Mouse (Mus musculus) forebrain, embryonic 13.5 days (tissue): ENCODE results near the gene Fn3k. TPM values are rescaled to one million over a fixed set of nuclear protein-coding genes. Genes with fewer than 3 reads are reported as not detected.

Experiments used
- ATAC-seq: fragments of 200-750 bp; cut with Nextera tagmentation; 2 replicates; pipeline ENCODE4 v1.8.0; 2017
- H3K27ac ChIP-seq: fragments of 300-500 bp; sonication (generic); 2 replicates; pipeline ENCODE4 v1.5.1; 2015; ENCODE audit warnings: inconsistent platforms, mild to moderate bottlenecking, moderate library complexity
- H3K27me3 ChIP-seq: fragments of 300-500 bp; sonication (generic); 2 replicates; pipeline ENCODE4 v1.6.1; 2015; ENCODE audit warnings: mild to moderate bottlenecking, inconsistent platforms
- H3K36me3 ChIP-seq: fragments of 300-500 bp; sonication (generic); 2 replicates; pipeline ENCODE4 v1.6.1; 2015; ENCODE audit warnings: mild to moderate bottlenecking, inconsistent platforms; ENCODE audit not compliant: poor library complexity, severe bottlenecking
- H3K4me1 ChIP-seq: fragments of 300-500 bp; sonication (generic); 2 replicates; pipeline ENCODE4 v1.6.1; 2015; ENCODE audit warnings: inconsistent platforms
- H3K4me2 ChIP-seq: fragments of 300-500 bp; sonication (generic); 2 replicates; pipeline ENCODE4 v1.6.1; 2015; ENCODE audit warnings: inconsistent platforms, mild to moderate bottlenecking, moderate library complexity
- H3K4me3 ChIP-seq: fragments of 300-500 bp; sonication (generic); 2 replicates; pipeline ENCODE4 v1.5.1; 2015; ENCODE audit warnings: mild to moderate bottlenecking, inconsistent platforms
- H3K9ac ChIP-seq: fragments of 300-500 bp; sonication (generic); 2 replicates; pipeline ENCODE4 v1.6.1; 2015; ENCODE audit warnings: mild to moderate bottlenecking, inconsistent platforms
- H3K9me3 ChIP-seq: fragments of 300-500 bp; sonication (generic); replicated peaks from 2 replicates; pipeline ENCODE4 v1.6.1; 2016; ENCODE audit warnings: inconsistent platforms
- WGBS: fragments of 180-500 bp; shearing (Covaris S2); methylation state at CpG from one replicate; pipeline ENCODE4 v1.1.7; 2015; 5-methylcytosine and 5-hydroxymethylcytosine counted together
- microRNA-seq: library from miRNA; unstranded; fragments of <30 nt; microRNA quantifications from one replicate; pipeline ENCODE4, GENCODE M21; 2016
- polyA plus RNA-seq: library from polyadenylated mRNA; unstranded; fragments of >200 nt; fragmentation: Nextera tagmentation; extraction: Ambion mirVana; gene quantifications from 2 replicates; pipeline ENCODE4 v1.2.1, GENCODE M21; 2015

Gene Fn3k
- polyA plus RNA-seq, 1 experiment from 2014 or later, result 2.5 TPM

- no peak overlapping the region for H3K9ac ChIP-seq
- no peaks in the 10 kb centered on the region for H3K4me1 ChIP-seq
- WGBS, result 88% methylated on average over 3 of the region's 3 CpGs
- no peak for ATAC-seq
- no peak overlapping the region for H3K27ac ChIP-seq
- no peaks in the 10 kb centered on the region for H3K27me3 ChIP-seq
- peaks cover 48% of the 10 kb centered on the region for H3K36me3 ChIP-seq
- no peak overlapping the region for H3K4me3 ChIP-seq
- no peaks in the 10 kb centered on the region for H3K9me3 ChIP-seq
- no peak overlapping the region for H3K4me2 ChIP-seq
Measured at GRCm38 (mm10) chr11:121474831-121475230, 40.1 kb downstream of the Fn3k start.

- Histone ChIP-seq H3K4me2 (no peak overlapping the region), H3K9me3 (no peaks in the 10 kb centered on the region), H3K4me3 (no peak overlapping the region), H3K27ac (no peak overlapping the region), H3K36me3 (peaks cover 46% of the 10 kb centered on the region), H3K27me3 (no peaks in the 10 kb centered on the region), H3K9ac (no peak overlapping the region), H3K4me1 (no peaks in the 10 kb centered on the region)
- WGBS, result 44% methylated on average over 9 of the region's 9 CpGs
- ATAC-seq, result peak; percentile 24; the same call in 1 of the 2 replicates
Measured at GRCm38 (mm10) chr11:121475699-121476415, 41.1 kb downstream of the Fn3k start.

GRCm38 (mm10) chr11:121479476-121480203 is 44.9 kb downstream of the Fn3k start:
- H3K4me2 ChIP-seq, result no peak overlapping the region
- H3K4me3 ChIP-seq, result no peak overlapping the region
- H3K9me3 ChIP-seq, result no peaks in the 10 kb centered on the region
- H3K27ac ChIP-seq, result no peak overlapping the region
- no peak overlapping the region for H3K9ac ChIP-seq
- no peaks in the 10 kb centered on the region for H3K27me3 ChIP-seq
- peaks cover 60% of the 10 kb centered on the region for H3K36me3 ChIP-seq
- 92% methylated on average over 15 of the region's 15 CpGs for WGBS
- no peaks in the 10 kb centered on the region for H3K4me1 ChIP-seq
- ATAC-seq, result no peak

- 97% methylated on average over 2 of the region's 2 CpGs for WGBS
- H3K9me3 ChIP-seq, result no peaks in the 10 kb centered on the region
- peaks cover 53% of the 10 kb centered on the region for H3K36me3 ChIP-seq
- no peak for ATAC-seq
- H3K4me1 ChIP-seq, result no peaks in the 10 kb centered on the region
- no peak overlapping the region for H3K27ac ChIP-seq
- H3K4me2 ChIP-seq, result no peak overlapping the region
- no peak overlapping the region for H3K9ac ChIP-seq
- no peaks in the 10 kb centered on the region for H3K27me3 ChIP-seq
- no peak overlapping the region for H3K4me3 ChIP-seq
Measured at GRCm38 (mm10) chr11:121481129-121481528, 46.4 kb downstream of the Fn3k start.

- Histone ChIP-seq H3K9me3 (no peaks in the 10 kb centered on the region), H3K4me1 (no peaks in the 10 kb centered on the region), H3K27ac (no peak overlapping the region), H3K36me3 (peaks cover 25% of the 10 kb centered on the region), H3K9ac (no peak overlapping the region), H3K27me3 (no peaks in the 10 kb centered on the region), H3K4me3 (no peak overlapping the region), H3K4me2 (no peak overlapping the region)
- WGBS, result 90% methylated on average over 9 of the region's 9 CpGs
- ATAC-seq, result no peak
Measured at GRCm38 (mm10) chr11:121485882-121486281, 51.2 kb downstream of the Fn3k start.

GRCm38 (mm10) chr11:121490651-121491050 is 55.9 kb downstream of the Fn3k start:
- H3K9me3 ChIP-seq, result no peaks in the 10 kb centered on the region
- H3K4me2 ChIP-seq, result no peak overlapping the region
- no peaks in the 10 kb centered on the region for H3K27me3 ChIP-seq
- no peak overlapping the region for H3K9ac ChIP-seq
- H3K36me3 ChIP-seq, result peaks cover 24% of the 10 kb centered on the region
- no peak overlapping the region for H3K27ac ChIP-seq
- no peak overlapping the region for H3K4me3 ChIP-seq
- no peaks in the 10 kb centered on the region for H3K4me1 ChIP-seq
- ATAC-seq, result no peak

Small RNA genes lying within 50 kb of the gene (microRNA-seq; reads per million reads assigned to microRNA genes)
- not detected for gene Mir7236

Other genes starting within 250 kb of the Fn3k start
- 11.4 and 12.0 TPM in 2 replicates for gene Hexdc, start 230.5 kb upstream of the Fn3k start, polyA plus RNA-seq
- 16.8 and 17.2 TPM in 2 replicates for gene Ogfod3, start 230.2 kb upstream of the Fn3k start, polyA plus RNA-seq
- gene Cybc1, start 205.6 kb upstream of the Fn3k start, polyA plus RNA-seq, result 37.0 and 41.2 TPM in 2 replicates
- gene Narf, start 197.7 kb upstream of the Fn3k start, polyA plus RNA-seq, result 74.0 and 78.9 TPM in 2 replicates
- 13.4 and 14.2 TPM in 2 replicates for gene Foxk2, start 174.9 kb upstream of the Fn3k start, polyA plus RNA-seq
- gene Wdr45b, start 80.5 kb upstream of the Fn3k start, polyA plus RNA-seq, result 82.1 and 90.2 TPM in 2 replicates
- 4.1 and 4.3 TPM in 2 replicates for gene Rab40b, start 46.7 kb upstream of the Fn3k start, polyA plus RNA-seq
- gene Fn3krp, start 13.5 kb upstream of the Fn3k start, polyA plus RNA-seq, result 10.3 and 11.0 TPM in 2 replicates
- gene Tbcd, start 17.0 kb downstream of the Fn3k start, polyA plus RNA-seq, result 45.2 and 50.0 TPM in 2 replicates
- gene Zfp750, start 84.4 kb downstream of the Fn3k start, polyA plus RNA-seq, result 0.19 and 0.44 TPM in 2 replicates
- 5.8 and 7.0 TPM in 2 replicates for gene B3gntl1, start 238.2 kb downstream of the Fn3k start, polyA plus RNA-seq